Mouse (Mus musculus): Measurements from ENCODE around the gene Gm10491.
"Not testable (repeated sequence)": the region's sequence is repeated elsewhere in the genome, so short reads cannot be mapped to it uniquely, and the experiment has no call there.

Gene Gm10491

DNA sequence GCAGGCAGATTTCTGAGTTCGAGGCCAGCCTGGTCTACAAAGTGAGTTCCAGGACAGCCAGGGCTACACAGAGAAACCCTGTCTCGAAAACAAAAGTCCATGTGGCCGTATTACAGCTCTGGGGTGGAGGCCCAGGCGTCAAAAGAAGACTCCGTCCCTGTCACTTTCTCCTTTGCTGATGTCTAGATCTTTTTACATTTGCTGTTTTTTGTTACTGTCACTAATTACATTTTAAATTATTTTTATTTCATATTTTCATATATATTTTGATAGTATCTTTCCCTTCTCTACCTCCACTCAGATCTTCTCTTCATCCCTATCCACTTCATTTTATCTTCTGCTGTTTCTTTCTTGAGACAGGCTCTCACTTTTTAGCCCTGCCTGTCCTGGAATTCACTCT, at the start of gene Gm10491:
Gene Gm10491, minus strand, starts transcription at position 101 of the 400 bp plus-strand sequence.
- DNase-seq (ENCODE audit: extremely low spot score), result no peak

- no peak for DNase-seq (ENCODE audit: extremely low spot score)
Measured at GRCm38 (mm10) chrX:7950091-7950490, 42.5 kb upstream of the Gm10491 start.

DNA sequence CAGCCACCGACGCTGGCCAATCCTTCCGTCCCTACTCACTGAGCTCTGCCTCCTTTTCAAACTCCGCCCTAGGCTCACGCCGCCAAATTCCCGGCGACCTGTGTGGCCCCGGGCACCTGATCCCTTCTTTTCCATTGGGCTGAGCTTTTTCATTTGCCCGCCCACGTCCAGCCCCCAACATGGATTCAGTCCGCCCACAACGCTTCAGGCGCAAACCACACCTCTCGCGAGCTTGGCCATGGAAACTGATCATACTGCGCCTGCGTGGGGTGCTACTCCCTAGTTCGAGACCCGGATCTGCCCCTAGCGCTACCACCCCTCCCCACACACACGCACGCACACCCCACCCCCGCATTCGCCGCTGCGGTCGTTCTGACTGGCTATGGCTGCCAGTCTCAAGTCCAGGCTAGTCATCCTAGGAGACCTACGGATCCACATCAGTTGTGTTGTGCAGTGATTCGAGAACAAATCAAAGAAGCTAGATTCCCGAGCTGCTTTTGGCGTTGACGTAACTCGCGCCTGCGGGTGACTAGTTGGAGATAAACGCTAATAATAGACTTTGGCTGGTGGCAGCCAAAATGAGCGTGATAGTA, 40.4 kb upstream of the Gm10491 start:
- peak; percentile 91 for DNase-seq (ENCODE audit: extremely low spot score)

GRCm38 (mm10) chrX:7947108-7947899, 39.7 kb upstream of the Gm10491 start, which contains the start of gene Hdac6:
Hdac6 (minus strand) TSS chrX:7947889.
- no peak for DNase-seq (ENCODE audit: extremely low spot score)

DNA sequence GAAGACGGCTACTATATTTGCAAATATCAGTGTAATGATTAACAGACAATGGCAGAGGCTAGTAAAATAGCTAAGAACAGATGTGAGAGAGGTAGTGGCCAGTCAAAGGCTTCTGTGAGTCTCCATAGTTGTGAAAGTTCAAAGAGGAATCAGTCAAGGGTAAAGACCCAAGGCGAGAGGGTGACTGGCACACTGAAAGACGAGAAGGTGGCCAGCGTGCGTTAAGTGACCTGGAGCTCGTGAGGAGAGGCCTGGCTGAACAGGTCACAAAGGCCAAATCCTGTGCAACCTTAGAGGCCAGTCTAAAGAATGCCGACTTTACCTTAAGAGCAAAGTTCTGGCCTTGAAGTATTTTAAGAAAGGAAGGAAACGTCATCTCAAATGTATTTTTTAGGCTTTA, 38.0 kb upstream of the Gm10491 start:
- DNase-seq (ENCODE audit: extremely low spot score), result no peak

- DNase-seq (ENCODE audit: extremely low spot score), result no peak
Measured at GRCm38 (mm10) chrX:7937667-7938066, 30.0 kb upstream of the Gm10491 start.

- DNase-seq (ENCODE audit: extremely low spot score), result no peak
Measured at GRCm38 (mm10) chrX:7936874-7937273, 29.2 kb upstream of the Gm10491 start.

- no peak for DNase-seq (ENCODE audit: extremely low spot score)
Measured at GRCm38 (mm10) chrX:7928270-7928790, 20.7 kb upstream of the Gm10491 start, which contains the start of gene Eras. Eras (minus strand) TSS chrX:7928607.

DNA sequence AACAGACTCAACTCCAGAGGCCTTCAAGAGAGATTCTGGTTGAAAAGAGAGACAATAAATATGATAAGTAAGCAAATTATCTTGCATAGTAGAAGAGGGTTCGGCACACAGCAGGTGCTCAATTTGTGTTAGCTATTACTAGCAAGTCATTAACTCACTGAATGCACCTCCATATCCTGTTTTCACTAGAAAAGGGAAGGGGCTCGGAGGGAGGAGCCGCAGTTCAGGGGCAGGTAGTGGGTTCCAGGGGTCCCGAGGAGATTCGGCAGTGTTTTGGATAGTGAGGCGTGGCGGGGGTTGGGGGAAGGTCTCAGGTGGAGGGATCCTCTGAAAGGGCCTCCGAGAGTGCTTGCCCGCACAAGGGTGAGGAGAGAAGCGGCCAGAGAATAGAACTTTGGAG, 19.5 kb upstream of the Gm10491 start:
- DNase-seq (ENCODE audit: extremely low spot score), result no peak

DNA sequence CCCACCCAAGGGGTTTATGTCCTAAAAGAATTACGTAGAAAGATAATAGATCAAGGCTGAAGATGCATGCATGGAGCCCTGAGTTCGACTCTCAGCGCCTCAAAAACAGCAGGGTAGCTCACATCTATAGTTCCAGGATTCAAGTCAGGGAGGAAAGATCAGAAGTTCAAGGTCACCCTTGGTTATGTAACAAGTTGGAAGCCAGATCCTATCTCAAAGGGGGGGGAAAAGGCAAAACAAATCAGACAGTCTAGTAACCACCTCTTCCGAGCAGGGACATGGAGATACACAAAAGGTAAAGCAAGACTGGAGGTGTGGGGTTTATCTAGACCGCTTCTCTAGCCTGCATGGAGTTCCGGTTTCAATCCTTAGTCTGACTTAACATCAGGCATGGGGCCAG, 18.6 kb upstream of the Gm10491 start:
- no peak for DNase-seq (ENCODE audit: extremely low spot score)

GRCm38 (mm10) chrX:7922032-7922431, 14.4 kb upstream of the Gm10491 start:
- DNase-seq (ENCODE audit: extremely low spot score), result peak; percentile 18

GRCm38 (mm10) chrX:7919601-7920383, 12.2 kb upstream of the Gm10491 start, which contains the start of gene Pcsk1n:
Pcsk1n (plus strand) TSS chrX:7919822.
- peak; percentile 35 for DNase-seq (ENCODE audit: extremely low spot score)

DNA sequence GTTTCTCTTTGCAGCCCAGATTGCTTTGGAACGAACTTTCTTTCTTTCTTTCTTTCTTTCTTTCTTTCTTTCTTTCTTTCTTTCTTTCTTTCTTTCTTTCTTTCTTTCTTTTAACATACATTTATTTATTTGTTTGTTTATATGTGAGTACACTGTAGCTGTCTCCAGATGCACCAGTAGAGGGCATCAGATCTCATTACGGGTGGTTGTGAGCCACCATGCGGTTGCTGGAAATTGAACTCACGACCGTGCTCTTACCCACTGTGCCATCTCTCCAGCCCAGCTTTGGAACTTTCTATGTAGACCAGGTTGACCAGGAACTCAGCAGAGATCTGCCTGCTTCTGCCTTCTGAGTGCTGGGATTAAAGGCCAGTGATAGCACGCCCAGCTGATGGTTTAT, 10.3 kb upstream of the Gm10491 start:
- not testable (repeated sequence) for DNase-seq (ENCODE audit: extremely low spot score)

DNA sequence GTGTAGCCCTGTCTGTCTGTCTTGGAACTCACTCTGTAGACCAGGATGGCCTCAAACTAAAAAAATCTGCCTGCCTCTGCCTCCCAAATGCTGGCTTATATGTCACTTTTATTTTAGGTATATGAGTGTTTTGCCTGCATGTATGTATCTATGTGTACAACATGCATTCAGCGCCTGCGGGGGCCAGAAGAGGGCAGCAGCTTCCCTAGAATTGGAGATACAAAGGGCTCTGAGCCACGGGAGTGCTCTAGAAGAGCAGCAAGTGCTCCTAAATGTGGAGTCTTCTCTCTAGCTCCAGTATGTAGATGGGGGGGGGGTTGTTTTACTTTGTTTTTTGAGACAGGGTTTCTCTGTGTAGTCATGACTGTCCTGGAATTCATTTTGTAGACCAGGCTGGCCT, 8.0 kb upstream of the Gm10491 start:
- not testable (repeated sequence) for DNase-seq (ENCODE audit: extremely low spot score)

DNA sequence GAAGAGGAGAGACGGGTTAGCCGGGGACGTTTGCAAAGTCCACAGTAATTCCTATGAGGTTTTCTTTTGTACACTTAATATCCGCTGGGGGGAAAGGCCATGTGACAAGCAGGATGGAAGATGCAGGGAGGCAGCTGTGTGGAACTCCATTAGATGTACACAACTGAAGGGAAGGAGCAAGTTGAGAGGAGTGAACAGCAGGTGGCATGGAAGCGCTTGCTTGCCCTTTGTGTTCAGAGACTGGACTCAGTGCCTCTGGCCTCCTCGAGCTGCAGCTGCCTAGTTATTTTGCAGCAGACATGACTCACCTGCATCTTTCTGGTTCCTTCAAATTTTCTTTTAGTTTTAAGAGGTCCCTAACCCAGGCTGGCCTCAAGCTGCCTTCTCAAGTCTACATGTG, 2.8 kb upstream of the Gm10491 start:
- no peak for DNase-seq (ENCODE audit: extremely low spot score)

- not testable (repeated sequence) for DNase-seq (ENCODE audit: extremely low spot score)
Measured at GRCm38 (mm10) chrX:7909242-7909641, 1.6 kb upstream of the Gm10491 start, which contains the start of gene Gm10490. Gm10490 (plus strand) TSS chrX:7909542.

DNA sequence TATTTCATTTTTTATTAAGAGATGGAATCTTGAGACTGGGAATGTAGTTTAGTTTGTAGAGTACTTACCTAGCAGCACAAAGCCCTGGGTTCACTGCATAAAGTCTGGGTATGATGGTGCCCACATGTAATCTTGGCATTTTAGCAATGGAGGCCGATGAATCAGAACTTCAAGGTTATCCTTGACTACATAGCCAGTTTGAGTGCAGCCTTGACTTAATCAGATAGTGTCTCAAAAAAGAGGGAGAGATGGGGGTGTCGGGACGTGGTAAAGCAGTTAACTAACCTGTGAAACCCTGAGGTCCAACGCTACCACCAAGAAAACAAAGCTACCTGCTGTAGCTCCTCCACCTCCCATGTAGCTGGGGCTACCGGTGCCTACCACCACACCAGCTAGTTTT, 3.2 kb downstream of the Gm10491 start:
- no peak for DNase-seq (ENCODE audit: extremely low spot score)

DNA sequence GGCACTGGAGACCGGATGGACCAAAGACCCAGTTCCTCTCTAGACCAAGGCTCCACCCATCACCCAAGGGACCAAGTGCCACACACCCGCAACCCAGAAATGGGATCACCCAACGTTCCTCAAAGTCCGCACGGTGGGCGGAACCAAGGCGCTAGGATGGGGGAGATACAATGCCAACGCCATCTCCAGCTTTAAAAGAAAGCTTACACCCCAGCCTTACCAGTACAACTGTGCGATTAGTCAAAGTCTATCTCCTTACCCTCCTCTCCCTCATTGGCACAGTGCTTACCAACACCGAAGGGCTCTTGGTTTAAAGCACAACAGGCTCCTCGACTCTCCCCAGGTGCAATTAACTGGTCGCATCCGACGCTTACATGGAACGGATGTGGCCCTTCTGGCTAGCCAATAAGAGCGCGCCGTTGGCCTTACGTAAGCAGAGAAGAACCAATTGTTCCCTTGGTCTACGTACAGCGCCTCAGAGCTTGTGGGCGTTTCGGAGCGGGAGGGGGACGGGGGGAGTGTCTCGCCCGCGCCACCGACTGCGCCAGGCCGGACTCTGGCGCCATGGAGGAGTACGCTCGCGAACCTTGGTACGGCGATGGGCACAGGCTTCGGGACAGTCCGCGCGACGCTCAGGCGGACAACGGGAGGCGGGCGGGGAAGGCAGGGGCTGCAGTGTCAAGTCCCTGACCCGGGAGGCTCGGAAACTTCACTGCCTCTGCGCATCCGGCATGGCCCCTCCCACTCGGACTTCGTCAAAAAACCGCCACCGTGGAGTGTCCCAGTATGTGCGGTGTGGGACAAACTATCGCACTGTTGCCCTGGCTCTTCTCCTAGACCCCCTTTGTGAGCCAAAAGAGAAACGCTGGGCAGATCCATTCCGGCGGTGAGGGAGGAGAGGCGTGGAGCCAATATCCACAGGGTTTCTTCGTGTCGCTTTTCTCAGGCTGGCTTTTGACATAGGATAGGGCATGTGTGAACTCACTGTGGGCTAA, 8.5 kb downstream of the Gm10491 start, which contains the start of the genes Pqbp1 and Timm17b:
Gene Pqbp1, minus strand, starts transcription at position 390 of the 995 bp plus-strand sequence.
Gene Timm17b, plus strand, starts transcription at position 478 of the 995 bp plus-strand sequence.
- DNase-seq (ENCODE audit: extremely low spot score), result peak; percentile 83

DNA sequence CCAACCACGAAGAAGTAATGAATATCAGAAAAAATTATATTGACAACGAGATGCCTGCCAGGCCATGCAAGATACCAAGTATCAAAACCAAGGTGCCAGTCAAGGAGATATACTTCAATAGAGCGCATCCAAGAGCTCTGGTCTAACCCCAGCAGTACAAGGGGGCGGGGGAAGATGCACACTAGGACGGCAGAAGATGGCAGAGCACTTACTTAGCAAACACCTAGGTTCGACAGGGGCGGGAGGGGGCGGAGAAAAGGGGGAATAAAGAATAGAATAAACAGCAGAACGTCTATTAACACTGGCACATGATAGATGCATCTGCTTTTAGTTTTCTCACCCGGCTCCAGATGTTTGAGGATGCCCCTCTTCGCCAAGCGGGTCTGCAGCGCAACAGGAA, 9.4 kb downstream of the Gm10491 start:
- DNase-seq (ENCODE audit: extremely low spot score), result no peak

- DNase-seq (ENCODE audit: extremely low spot score), result peak; percentile 80
Measured at GRCm38 (mm10) chrX:7883841-7884567, 23.6 kb downstream of the Gm10491 start, which contains the start of gene Slc35a2. Slc35a2 (plus strand) TSS chrX:7884028.

Measured in embryo, embryonic 9.5 days (tissue).